Mouse (Mus musculus): ENCODE measurements around the gene Jmy. TPM values are rescaled to one million over a fixed set of nuclear protein-coding genes. Genes with fewer than 3 reads are reported as not detected.

The Jmy gene
- polyA plus RNA-seq, 1 experiment from 2014 or later, result 6.5 TPM

DNA sequence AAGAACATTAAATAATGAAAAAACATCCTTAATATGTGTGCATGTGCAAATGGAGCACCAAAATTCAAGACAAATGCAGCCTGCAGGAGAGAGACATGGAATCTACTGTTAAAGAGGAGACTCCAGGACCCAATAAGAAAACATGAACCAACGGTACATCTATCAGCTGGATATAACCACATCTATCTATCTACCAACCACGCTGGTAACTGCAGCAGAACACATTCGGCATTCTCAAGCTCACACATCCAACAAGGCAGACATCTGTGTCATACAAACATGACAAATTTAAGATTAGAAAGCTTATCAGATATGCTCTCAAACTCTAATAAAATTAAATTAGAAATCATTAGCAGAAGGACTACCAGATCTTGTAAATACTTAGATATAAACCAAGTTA is 21.3 kb downstream of the Jmy start:
- Histone ChIP-seq H3K4me1 (replicated peaks; ENCODE audit: control insufficient read depth, insufficient read depth, low read length) (no peaks in the 10 kb centered on the region), H3K4me3 (replicated peaks; ENCODE audit: low read length) (no peak overlapping the region), H3K9me3 (ENCODE audit: control insufficient read depth, low read length) (no peaks in the 10 kb centered on the region), H3K27ac (ENCODE audit: low read length) (no peak overlapping the region), H3K9ac (replicated peaks; ENCODE audit: low read depth, low read length) (no peak overlapping the region), H3K27me3 (replicated peaks; ENCODE audit: control insufficient read depth, insufficient read depth, low read length) (no peaks in the 10 kb centered on the region), H3K36me3 (ENCODE audit: control insufficient read depth, insufficient read depth) (no peaks in the 10 kb centered on the region), H3K4me2 (ENCODE audit: low read length) (no peak overlapping the region)
- no peak for ATAC-seq
- WGBS, result 93% methylated on average over 3 of the region's 3 CpGs

DNA sequence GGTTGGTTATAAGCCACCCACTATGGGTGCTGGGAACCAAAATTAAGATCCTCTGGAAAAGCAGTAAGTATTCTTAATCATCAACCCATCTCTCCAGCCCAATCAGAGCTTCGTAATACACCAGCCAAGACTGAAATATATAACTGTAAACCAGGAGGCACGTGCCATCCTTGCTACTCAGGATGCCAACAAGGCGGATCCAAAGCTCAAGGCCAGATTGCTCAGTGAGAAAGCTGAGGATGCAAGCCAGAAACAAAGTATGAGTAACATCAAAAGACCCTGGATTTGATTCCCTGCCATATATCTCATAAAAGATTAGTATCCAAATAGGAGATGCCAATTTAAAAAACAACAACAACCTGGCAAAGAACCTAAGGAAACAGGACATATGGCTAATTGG is 31.3 kb downstream of the Jmy start:
- 56% methylated on average over 3 of the region's 3 CpGs for WGBS

DNA sequence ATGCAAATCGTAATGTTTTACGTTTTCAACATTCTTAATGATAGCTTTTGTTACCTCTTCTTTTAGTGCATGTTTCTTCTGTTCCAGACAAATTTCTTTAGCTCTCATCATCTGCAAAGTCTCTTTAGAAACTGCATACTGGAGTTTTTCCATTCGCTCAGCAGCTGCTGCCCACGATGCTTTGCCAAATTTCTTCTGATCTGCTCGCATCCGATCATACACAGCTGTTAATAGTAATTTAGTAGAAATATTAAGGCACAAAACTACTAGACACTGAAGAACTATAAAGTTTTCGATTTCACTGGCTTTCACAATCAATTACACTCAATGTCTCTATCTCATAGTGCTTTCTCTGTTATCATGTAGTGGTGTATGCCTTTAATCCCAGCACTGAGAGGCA is 40.0 kb downstream of the Jmy start:
- WGBS, result 84% methylated on average over 7 of the region's 7 CpGs
- no peak for ATAC-seq
- H3K27ac ChIP-seq (ENCODE audit: low read length), result no peak overlapping the region

More for the DNA sequence above, 31.3 kb downstream of the Jmy start:
- Histone ChIP-seq H3K27me3 (replicated peaks; ENCODE audit: control insufficient read depth, insufficient read depth, low read length) (no peaks in the 10 kb centered on the region), H3K36me3 (ENCODE audit: control insufficient read depth, insufficient read depth) (peaks cover 11% of the 10 kb centered on the region; the same call in 1 of the 2 replicates), H3K27ac (ENCODE audit: low read length) (0 out of 2 replicates have a peak overlapping the region, but pooled peaks have one; percentile 47), H3K4me2 (ENCODE audit: low read length) (no peak overlapping the region), H3K9ac (replicated peaks; ENCODE audit: low read depth, low read length) (no peak overlapping the region), H3K4me1 (replicated peaks; ENCODE audit: control insufficient read depth, insufficient read depth, low read length) (no peaks in the 10 kb centered on the region), H3K9me3 (ENCODE audit: control insufficient read depth, low read length) (no peaks in the 10 kb centered on the region), H3K4me3 (replicated peaks; ENCODE audit: low read length) (no peak overlapping the region)
- peak; percentile 93 for ATAC-seq

DNA sequence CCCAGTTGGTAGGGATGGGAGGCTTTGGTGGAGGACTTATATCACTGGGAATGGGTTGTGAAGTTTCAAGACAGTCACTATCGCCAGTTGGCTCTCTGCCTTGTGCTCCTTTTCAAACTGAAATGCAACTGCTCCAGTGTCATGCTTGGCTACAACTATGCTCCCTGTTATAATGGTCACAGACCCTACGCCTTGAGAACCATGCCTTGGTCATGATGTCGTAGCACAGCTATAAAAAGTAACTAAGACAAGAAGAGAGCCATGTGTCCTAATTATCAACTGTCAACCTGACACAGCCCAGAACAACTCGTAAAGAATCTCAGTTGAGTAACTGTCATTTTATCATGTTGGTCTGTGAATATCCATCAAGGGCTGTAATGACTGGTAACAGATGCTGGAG is 41.0 kb downstream of the Jmy start:
- WGBS, result 83% methylated on average over 4 of the region's 4 CpGs
- Histone ChIP-seq H3K4me3 (replicated peaks; ENCODE audit: low read length) (no peak overlapping the region), H3K4me2 (ENCODE audit: low read length) (no peak overlapping the region), H3K36me3 (ENCODE audit: control insufficient read depth, insufficient read depth) (peaks cover 6% of the 10 kb centered on the region), H3K4me1 (replicated peaks; ENCODE audit: control insufficient read depth, insufficient read depth, low read length) (peaks cover 4% of the 10 kb centered on the region), H3K27ac (ENCODE audit: low read length) (no peak overlapping the region), H3K27me3 (replicated peaks; ENCODE audit: control insufficient read depth, insufficient read depth, low read length) (no peaks in the 10 kb centered on the region), H3K9ac (replicated peaks; ENCODE audit: low read depth, low read length) (no peak overlapping the region), H3K9me3 (ENCODE audit: control insufficient read depth, low read length) (no peaks in the 10 kb centered on the region)
- ATAC-seq, result no peak

More for the DNA sequence above, 40.0 kb downstream of the Jmy start:
- no peak overlapping the region for H3K9ac ChIP-seq (replicated peaks; ENCODE audit: low read depth, low read length)
- H3K27me3 ChIP-seq (replicated peaks; ENCODE audit: control insufficient read depth, insufficient read depth, low read length), result no peaks in the 10 kb centered on the region
- no peak overlapping the region for H3K4me3 ChIP-seq (replicated peaks; ENCODE audit: low read length)
- no peaks in the 10 kb centered on the region for H3K9me3 ChIP-seq (ENCODE audit: control insufficient read depth, low read length)
- H3K4me2 ChIP-seq (ENCODE audit: low read length), result no peak overlapping the region
- H3K4me1 ChIP-seq (replicated peaks; ENCODE audit: control insufficient read depth, insufficient read depth, low read length), result peaks cover 4% of the 10 kb centered on the region
- H3K36me3 ChIP-seq (ENCODE audit: control insufficient read depth, insufficient read depth), result peaks cover 3% of the 10 kb centered on the region; the same call in 1 of the 2 replicates

DNA sequence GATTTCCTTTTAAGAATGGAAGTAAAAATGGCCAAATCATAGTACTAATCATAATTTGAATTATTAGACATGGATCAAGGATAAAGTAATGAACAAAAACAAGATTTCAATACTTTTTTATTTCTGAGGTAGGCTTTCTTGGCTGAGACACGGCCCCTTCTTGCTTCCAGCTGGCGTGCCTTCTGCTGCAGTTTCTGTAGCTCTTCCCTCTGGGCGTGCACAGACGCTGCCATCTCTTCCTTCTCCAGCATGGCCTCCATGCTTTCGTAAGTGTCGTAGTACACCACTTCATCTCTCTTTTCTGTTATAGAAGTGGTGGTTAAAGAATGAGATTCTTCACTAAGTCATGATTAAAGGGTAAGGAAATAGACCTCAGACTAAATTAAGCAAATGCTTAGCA is 46.3 kb downstream of the Jmy start:
- no peak overlapping the region for H3K4me2 ChIP-seq (ENCODE audit: low read length)
- H3K9ac ChIP-seq (replicated peaks; ENCODE audit: low read depth, low read length), result no peak overlapping the region
- no peak overlapping the region for H3K4me3 ChIP-seq (replicated peaks; ENCODE audit: low read length)
- WGBS, result 59% methylated on average over 6 of the region's 6 CpGs
- H3K27me3 ChIP-seq (replicated peaks; ENCODE audit: control insufficient read depth, insufficient read depth, low read length), result no peaks in the 10 kb centered on the region
- H3K27ac ChIP-seq (ENCODE audit: low read length), result no peak overlapping the region
- peaks cover 14% of the 10 kb centered on the region for H3K36me3 ChIP-seq (ENCODE audit: control insufficient read depth, insufficient read depth)
- H3K4me1 ChIP-seq (replicated peaks; ENCODE audit: control insufficient read depth, insufficient read depth, low read length), result no peaks in the 10 kb centered on the region
- no peaks in the 10 kb centered on the region for H3K9me3 ChIP-seq (ENCODE audit: control insufficient read depth, low read length)
- ATAC-seq, result peak; percentile 81

DNA sequence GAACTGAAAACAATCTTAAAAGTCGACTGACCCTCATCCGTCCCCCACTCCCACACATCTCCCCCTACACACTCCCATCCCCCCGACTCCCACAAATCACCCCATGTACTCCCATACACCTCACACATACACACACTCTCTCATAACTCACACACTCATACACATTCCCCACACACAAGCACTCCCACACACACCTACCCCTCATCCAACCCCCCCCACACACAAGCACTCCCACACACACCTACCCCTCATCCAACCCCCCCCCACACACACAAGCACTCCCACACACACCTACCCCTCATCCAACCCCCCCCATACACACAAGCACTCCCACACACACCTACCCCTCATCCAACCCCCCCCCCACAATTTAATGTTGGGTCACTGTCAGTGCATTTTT is 59.4 kb downstream of the Jmy start:
- Histone ChIP-seq H3K4me1 (replicated peaks; ENCODE audit: control insufficient read depth, insufficient read depth, low read length) (no peaks in the 10 kb centered on the region), H3K4me2 (ENCODE audit: low read length) (no peak overlapping the region), H3K9me3 (ENCODE audit: control insufficient read depth, low read length) (no peaks in the 10 kb centered on the region), H3K4me3 (replicated peaks; ENCODE audit: low read length) (no peak overlapping the region), H3K9ac (replicated peaks; ENCODE audit: low read depth, low read length) (no peak overlapping the region), H3K36me3 (ENCODE audit: control insufficient read depth, insufficient read depth) (peaks cover 6% of the 10 kb centered on the region), H3K27ac (ENCODE audit: low read length) (no peak overlapping the region), H3K27me3 (replicated peaks; ENCODE audit: control insufficient read depth, insufficient read depth, low read length) (no peaks in the 10 kb centered on the region)
- 94% methylated on average over 3 of the region's 3 CpGs for WGBS
- ATAC-seq, result peak; percentile 50; the same call in 1 of the 2 replicates

DNA sequence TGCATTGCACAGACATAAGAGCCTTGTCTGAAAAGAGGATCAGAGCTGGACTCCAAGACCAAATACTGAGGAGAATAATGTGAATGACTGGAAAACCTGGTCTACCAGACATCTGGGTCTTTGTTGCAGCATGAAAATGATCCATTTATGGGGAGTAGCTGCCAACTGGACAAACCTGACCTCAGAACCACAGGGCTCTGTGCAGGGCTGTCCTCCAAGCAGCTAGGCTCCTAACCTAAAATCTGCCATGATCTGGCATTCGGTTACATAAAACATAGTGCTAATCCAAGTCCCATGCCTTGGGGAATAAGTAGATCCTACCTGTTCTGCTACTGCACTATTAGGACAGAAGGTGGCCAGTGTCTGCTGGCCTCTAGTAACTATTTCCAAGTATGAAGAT is 70.4 kb downstream of the Jmy start:
- Histone ChIP-seq H3K9ac (replicated peaks; ENCODE audit: low read depth, low read length) (no peak overlapping the region), H3K4me3 (replicated peaks; ENCODE audit: low read length) (no peak overlapping the region), H3K9me3 (ENCODE audit: control insufficient read depth, low read length) (no peaks in the 10 kb centered on the region), H3K27ac (ENCODE audit: low read length) (no peak overlapping the region), H3K4me2 (ENCODE audit: low read length) (no peak overlapping the region), H3K36me3 (ENCODE audit: control insufficient read depth, insufficient read depth) (peaks cover 2% of the 10 kb centered on the region; the same call in 1 of the 2 replicates), H3K4me1 (replicated peaks; ENCODE audit: control insufficient read depth, insufficient read depth, low read length) (no peaks in the 10 kb centered on the region), H3K27me3 (replicated peaks; ENCODE audit: control insufficient read depth, insufficient read depth, low read length) (no peaks in the 10 kb centered on the region)
- WGBS, result 98% methylated on average over 1 of the region's 1 CpGs
- no peak for ATAC-seq

DNA sequence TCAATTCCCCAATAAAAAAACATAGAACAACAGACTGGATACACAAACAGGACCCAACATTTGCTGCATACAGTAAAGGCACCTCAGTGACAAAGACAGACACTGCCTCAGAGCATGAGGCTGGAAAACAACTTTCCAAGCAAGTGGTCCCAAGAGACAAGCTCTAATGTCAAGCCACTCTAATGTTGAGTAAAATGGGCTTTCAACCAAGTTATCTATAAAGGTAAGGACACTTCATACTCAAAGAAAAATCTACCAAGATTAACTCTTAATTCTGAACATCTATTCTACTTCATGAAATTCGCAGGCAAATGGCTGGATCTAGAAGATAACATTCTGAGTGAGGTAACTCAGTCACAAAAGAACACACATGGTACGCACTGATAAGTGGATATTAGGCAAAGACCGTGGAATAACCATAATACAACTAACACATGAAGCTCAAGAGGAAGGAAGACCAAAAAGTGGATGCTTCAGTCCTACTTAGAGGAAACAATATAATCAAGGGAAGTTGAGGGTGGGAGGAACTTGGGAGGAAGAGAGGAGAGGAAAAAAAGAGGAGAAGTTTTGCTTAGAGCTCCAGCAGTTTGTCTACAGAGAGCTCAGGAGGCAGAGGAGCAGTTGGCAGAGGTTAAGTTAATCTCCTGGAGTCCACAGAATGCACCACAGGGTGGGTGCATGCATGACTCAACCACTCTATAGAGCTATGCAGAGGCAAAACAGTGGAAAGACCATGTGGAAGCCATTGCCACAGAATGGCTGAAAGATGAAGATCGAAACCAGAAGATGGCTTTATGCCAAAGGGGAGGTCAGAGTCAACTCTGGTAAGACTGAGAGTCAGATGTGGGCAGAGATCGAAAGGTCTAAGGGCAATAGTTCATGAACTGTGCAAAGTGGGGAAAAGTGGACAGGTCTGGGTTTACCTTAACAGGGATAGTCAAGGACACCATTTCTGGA is 71.4 kb downstream of the Jmy start:
- ATAC-seq, result no peak
- peaks cover 2% of the 10 kb centered on the region; the same call in 1 of the 2 replicates for H3K36me3 ChIP-seq (ENCODE audit: control insufficient read depth, insufficient read depth)
- H3K4me3 ChIP-seq (replicated peaks; ENCODE audit: low read length), result no peak overlapping the region
- WGBS, result 98% methylated on average over 5 of the region's 5 CpGs
- no peak overlapping the region for H3K9ac ChIP-seq (replicated peaks; ENCODE audit: low read depth, low read length)
- no peaks in the 10 kb centered on the region for H3K9me3 ChIP-seq (ENCODE audit: control insufficient read depth, low read length)
- H3K4me1 ChIP-seq (replicated peaks; ENCODE audit: control insufficient read depth, insufficient read depth, low read length), result no peaks in the 10 kb centered on the region
- H3K27me3 ChIP-seq (replicated peaks; ENCODE audit: control insufficient read depth, insufficient read depth, low read length), result no peaks in the 10 kb centered on the region
- no peak overlapping the region for H3K4me2 ChIP-seq (ENCODE audit: low read length)
- H3K27ac ChIP-seq (ENCODE audit: low read length), result no peak overlapping the region

DNA sequence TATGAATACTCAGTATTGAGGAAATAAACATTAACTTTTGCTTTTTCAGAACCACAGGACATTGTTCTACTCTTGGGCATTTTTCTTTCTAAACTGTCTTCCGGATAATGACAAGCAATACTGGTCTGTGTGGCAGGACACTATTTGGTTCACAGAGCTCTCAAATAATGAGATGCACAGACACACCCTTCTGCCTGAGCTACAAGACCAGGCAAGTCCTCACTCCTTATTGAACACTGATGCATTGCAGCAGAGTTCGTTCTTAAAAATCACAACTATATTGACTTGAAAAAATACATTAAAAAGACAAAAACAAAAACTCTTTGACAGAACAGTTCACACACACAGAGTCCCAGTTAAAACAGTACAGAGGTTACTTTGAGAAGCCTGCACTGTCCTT is 76.4 kb downstream of the Jmy start:
- no peaks in the 10 kb centered on the region for H3K9me3 ChIP-seq (ENCODE audit: control insufficient read depth, low read length)
- no peak for ATAC-seq
- H3K36me3 ChIP-seq (ENCODE audit: control insufficient read depth, insufficient read depth), result no peaks in the 10 kb centered on the region
- no peaks in the 10 kb centered on the region for H3K27me3 ChIP-seq (replicated peaks; ENCODE audit: control insufficient read depth, insufficient read depth, low read length)
- no peak overlapping the region for H3K4me2 ChIP-seq (ENCODE audit: low read length)
- 86% methylated on average over 2 of the region's 2 CpGs for WGBS
- H3K4me1 ChIP-seq (replicated peaks; ENCODE audit: control insufficient read depth, insufficient read depth, low read length), result peaks cover 4% of the 10 kb centered on the region; the same call in 1 of the 2 replicates
- H3K27ac ChIP-seq (ENCODE audit: low read length), result no peak overlapping the region
- H3K9ac ChIP-seq (replicated peaks; ENCODE audit: low read depth, low read length), result no peak overlapping the region
- no peak overlapping the region for H3K4me3 ChIP-seq (replicated peaks; ENCODE audit: low read length)

Data from forebrain, embryonic 16.5 days (tissue).